Mouse (Mus musculus) heart, embryonic 13.5 days (tissue): ENCODE measurements around the gene Paox. TPM values are rescaled to one million over a fixed set of nuclear protein-coding genes. Genes with fewer than 3 reads are reported as not detected.

ENCODE experiments used
- ATAC-seq: fragments of 200-750 bp; cut with Nextera tagmentation; 2 replicates; pipeline ENCODE4 v1.8.0; 2017; ENCODE audit warnings: moderate TSS enrichment; ENCODE audit not compliant: insufficient number of reproducible peaks, low FRiP score, low TSS enrichment; ENCODE audit errors: extremely low read depth
- H3K27ac ChIP-seq: fragments of 300-500 bp; sonication (generic); replicated peaks from 2 replicates; pipeline ENCODE4 v1.5.1; 2015; ENCODE audit warnings: moderate library complexity, mild to moderate bottlenecking, inconsistent platforms
- H3K27me3 ChIP-seq: fragments of 300-500 bp; sonication (generic); replicated peaks from 2 replicates; pipeline ENCODE4 v1.6.1; 2015; ENCODE audit warnings: mild to moderate bottlenecking, inconsistent platforms
- H3K36me3 ChIP-seq: fragments of 300-500 bp; sonication (generic); 2 replicates; pipeline ENCODE4 v1.6.1; 2015; ENCODE audit warnings: mild to moderate bottlenecking, inconsistent platforms
- H3K4me1 ChIP-seq: fragments of 300-500 bp; sonication (generic); 2 replicates; pipeline ENCODE4 v1.6.1; 2015; ENCODE audit warnings: inconsistent platforms
- H3K4me2 ChIP-seq: fragments of 300-500 bp; sonication (generic); 2 replicates; pipeline ENCODE4 v1.6.1; 2015; ENCODE audit warnings: inconsistent platforms, mild to moderate bottlenecking, moderate library complexity
- H3K4me3 ChIP-seq: fragments of 300-500 bp; sonication (generic); 2 replicates; pipeline ENCODE4 v1.5.1; 2015; ENCODE audit warnings: moderate library complexity, mild to moderate bottlenecking, inconsistent platforms
- H3K9ac ChIP-seq: fragments of 300-500 bp; sonication (generic); 2 replicates; pipeline ENCODE4 v1.6.1; 2015; ENCODE audit warnings: inconsistent platforms, mild to moderate bottlenecking, moderate library complexity
- H3K9me3 ChIP-seq: fragments of 300-500 bp; sonication (generic); 2 replicates; pipeline ENCODE4 v1.6.1; 2016; ENCODE audit warnings: inconsistent platforms
- WGBS: fragments of 180-500 bp; shearing (Covaris S2); methylation state at CpG from one replicate; pipeline ENCODE4 v1.1.7; 2015; ENCODE audit warnings: mixed read lengths; 5-methylcytosine and 5-hydroxymethylcytosine counted together
- polyA plus RNA-seq: library from polyadenylated mRNA; unstranded; fragments of >200 nt; fragmentation: Nextera tagmentation; extraction: Ambion mirVana; gene quantifications from 2 replicates; pipeline ENCODE4 v1.2.1, GENCODE M21; 2015

Paox gene
- polyA plus RNA-seq: 10.9 and 14.4 TPM in 2 replicates

GRCm38 (mm10) chr7:140115583-140116328 lies at the start of gene Paox:
Gene Paox (plus strand): TSS chr7:140115799.
- H3K4me1 ChIP-seq: peaks cover 18% of the 10 kb centered on the region
- 2% methylated on average over 23 of the region's 23 CpGs for WGBS
- no peaks in the 10 kb centered on the region for H3K9me3 ChIP-seq
- H3K9ac ChIP-seq: peak within 1 kb of the TSS; percentile 92
- peak within 1 kb of the TSS; percentile 92 for H3K27ac ChIP-seq
- peak within 1 kb of the TSS; percentile 95 for H3K4me2 ChIP-seq
- no peak; the same call in 1 of the 2 replicates for ATAC-seq
- peak within 1 kb of the TSS; percentile 81 for H3K4me3 ChIP-seq
- H3K36me3 ChIP-seq: peaks cover 23% of the 10 kb centered on the region
- H3K27me3 ChIP-seq: no peaks in the 10 kb centered on the region

DNA sequence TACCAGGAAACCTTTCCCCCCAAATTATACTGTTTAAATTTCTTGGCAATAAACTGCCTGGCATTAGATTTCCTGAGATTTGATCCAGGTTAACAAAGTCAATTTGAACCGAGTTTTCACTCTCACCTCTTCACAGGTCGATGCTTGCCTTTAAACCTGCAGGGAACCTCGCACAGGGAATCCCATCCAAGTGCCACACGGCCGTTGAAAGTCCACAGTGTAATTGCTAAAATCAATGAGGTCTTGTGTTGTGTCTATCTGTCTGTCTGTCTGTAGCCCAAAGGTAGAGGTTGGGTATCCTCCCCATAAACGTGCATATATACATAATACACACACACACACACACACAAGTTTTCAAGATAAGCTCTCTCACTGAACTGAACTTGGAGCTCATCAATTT lies 48.2 kb upstream of the Paox start:
- no peak overlapping the region for H3K9ac ChIP-seq
- H3K4me3 ChIP-seq: no peak overlapping the region
- no peak overlapping the region for H3K27ac ChIP-seq
- H3K4me2 ChIP-seq: no peak overlapping the region
- no peaks in the 10 kb centered on the region for H3K9me3 ChIP-seq
- H3K36me3 ChIP-seq: no peaks in the 10 kb centered on the region
- ATAC-seq: no peak
- 51% methylated on average over 6 of the region's 6 CpGs for WGBS
- H3K4me1 ChIP-seq: peaks cover 7% of the 10 kb centered on the region; the same call in 1 of the 2 replicates
- H3K27me3 ChIP-seq: peaks cover 92% of the 10 kb centered on the region

DNA sequence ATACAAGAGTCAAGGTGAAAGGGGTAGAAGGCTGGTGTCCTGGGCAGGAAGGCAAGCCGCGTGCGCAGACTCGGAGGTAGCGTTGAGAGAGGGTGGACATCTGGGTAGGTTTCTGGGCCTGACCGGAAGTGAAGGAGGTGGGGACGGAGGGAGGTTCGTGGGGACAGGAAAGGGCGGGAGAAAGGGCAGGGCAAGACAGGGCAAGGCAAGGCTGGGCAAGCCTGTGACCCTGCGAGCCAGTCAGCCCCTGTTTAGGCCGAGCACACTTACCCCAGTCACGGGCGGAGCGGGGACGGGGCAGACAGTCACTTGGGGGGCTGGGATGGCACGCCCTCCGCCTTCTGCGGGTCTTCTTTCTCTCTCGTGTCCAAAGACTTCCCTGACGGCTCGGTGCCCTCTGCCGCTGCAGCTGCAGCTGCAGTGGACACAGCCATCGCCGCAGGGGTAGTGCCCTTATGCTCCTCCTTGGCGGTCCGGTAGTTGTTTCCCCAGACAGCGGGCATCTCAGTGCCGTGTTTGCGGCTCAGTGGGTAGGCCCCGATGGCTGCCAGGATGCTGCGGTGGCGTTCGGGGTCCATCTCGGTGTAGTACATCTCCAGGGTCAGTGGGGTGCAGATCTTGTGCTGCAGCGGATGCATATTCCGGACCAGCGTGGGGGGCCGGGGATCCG lies 45.4 kb upstream of the Paox start:
- no peak; the same call in 1 of the 2 replicates for ATAC-seq
- Histone ChIP-seq H3K27me3 (peaks cover 82% of the 10 kb centered on the region), H3K9ac (peak overlapping the region; percentile 74), H3K4me2 (peak overlapping the region; percentile 71), H3K27ac (no peak overlapping the region), H3K4me1 (peaks cover 7% of the 10 kb centered on the region; the same call in 1 of the 2 replicates), H3K36me3 (no peaks in the 10 kb centered on the region), H3K9me3 (no peaks in the 10 kb centered on the region), H3K4me3 (peak overlapping the region; percentile 49)
- 25% methylated on average over 39 of the region's 39 CpGs for WGBS

GRCm38 (mm10) chr7:140077698-140078097 lies 37.9 kb upstream of the Paox start:
- Histone ChIP-seq H3K36me3 (no peaks in the 10 kb centered on the region), H3K9ac (no peak overlapping the region), H3K27me3 (peaks cover 69% of the 10 kb centered on the region), H3K9me3 (no peaks in the 10 kb centered on the region), H3K4me1 (peaks cover 5% of the 10 kb centered on the region; the same call in 1 of the 2 replicates), H3K4me3 (no peak overlapping the region), H3K27ac (no peak overlapping the region), H3K4me2 (no peak overlapping the region)
- WGBS: 62% methylated on average over 6 of the region's 6 CpGs
- no peak for ATAC-seq

DNA sequence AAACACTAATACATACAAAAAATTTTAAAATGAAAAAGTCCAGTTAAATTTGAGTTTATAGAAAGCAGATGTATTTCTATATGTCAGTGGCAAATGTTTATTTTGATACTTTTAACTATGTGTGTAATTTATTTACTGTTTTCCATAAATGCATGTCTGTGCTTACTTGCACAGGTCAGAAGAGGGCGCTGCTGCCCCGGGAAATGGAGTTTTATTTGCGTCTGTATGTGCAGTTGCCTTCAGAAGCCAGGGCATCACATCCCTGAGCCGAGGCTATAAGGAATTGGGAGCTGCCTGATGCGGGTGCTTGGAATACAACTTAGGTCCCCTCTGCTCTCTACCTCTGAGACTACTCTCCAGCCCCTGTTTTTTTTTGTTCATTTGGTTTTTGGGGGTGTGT lies 36.9 kb upstream of the Paox start:
- Histone ChIP-seq H3K36me3 (no peaks in the 10 kb centered on the region), H3K9me3 (no peaks in the 10 kb centered on the region), H3K4me2 (no peak overlapping the region), H3K27me3 (peaks cover 74% of the 10 kb centered on the region), H3K4me3 (no peak overlapping the region), H3K4me1 (peaks cover 5% of the 10 kb centered on the region; the same call in 1 of the 2 replicates), H3K9ac (no peak overlapping the region), H3K27ac (no peak overlapping the region)
- no peak for ATAC-seq
- 7% methylated on average over 5 of the region's 5 CpGs for WGBS

DNA sequence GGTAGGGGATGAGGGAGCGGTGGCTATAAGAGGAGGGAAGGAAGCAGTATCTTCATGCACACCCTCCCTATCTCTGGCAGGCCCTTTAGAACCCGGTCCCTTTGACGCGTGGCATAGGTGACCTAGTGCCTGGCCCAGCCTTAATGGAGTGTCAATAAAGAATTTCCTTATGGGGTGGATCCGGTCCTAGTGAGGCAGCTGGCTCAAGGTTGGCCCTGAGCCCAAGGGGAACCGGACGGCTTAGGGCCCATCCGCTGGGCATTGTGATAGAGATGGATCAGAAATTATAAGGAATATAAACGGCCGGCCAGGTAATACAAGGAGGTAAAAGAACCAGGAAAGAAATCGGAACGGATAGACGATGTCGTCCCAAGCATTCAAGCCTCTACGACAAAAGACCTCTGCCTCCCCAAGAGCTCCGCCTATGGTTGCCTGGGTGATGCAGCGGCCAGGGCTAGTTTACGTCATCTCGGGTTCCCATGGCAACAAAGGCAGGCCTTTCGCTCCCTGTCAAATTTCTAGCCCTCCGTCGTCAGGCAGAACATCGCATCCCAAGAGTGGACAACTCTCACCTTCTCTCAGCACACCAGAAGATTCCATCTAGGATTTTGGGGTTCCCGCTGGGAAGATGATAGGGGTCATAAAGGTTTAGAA lies 35.0 kb upstream of the Paox start:
- Histone ChIP-seq H3K4me2 (peak overlapping the region; percentile 58), H3K4me1 (peaks cover 5% of the 10 kb centered on the region; the same call in 1 of the 2 replicates), H3K4me3 (peak overlapping the region; percentile 38), H3K27ac (no peak overlapping the region), H3K36me3 (no peaks in the 10 kb centered on the region), H3K9me3 (no peaks in the 10 kb centered on the region), H3K27me3 (peaks cover 75% of the 10 kb centered on the region), H3K9ac (no peak overlapping the region)
- no peak; the same call in 1 of the 2 replicates for ATAC-seq
- WGBS: 5% methylated on average over 24 of the region's 24 CpGs

DNA sequence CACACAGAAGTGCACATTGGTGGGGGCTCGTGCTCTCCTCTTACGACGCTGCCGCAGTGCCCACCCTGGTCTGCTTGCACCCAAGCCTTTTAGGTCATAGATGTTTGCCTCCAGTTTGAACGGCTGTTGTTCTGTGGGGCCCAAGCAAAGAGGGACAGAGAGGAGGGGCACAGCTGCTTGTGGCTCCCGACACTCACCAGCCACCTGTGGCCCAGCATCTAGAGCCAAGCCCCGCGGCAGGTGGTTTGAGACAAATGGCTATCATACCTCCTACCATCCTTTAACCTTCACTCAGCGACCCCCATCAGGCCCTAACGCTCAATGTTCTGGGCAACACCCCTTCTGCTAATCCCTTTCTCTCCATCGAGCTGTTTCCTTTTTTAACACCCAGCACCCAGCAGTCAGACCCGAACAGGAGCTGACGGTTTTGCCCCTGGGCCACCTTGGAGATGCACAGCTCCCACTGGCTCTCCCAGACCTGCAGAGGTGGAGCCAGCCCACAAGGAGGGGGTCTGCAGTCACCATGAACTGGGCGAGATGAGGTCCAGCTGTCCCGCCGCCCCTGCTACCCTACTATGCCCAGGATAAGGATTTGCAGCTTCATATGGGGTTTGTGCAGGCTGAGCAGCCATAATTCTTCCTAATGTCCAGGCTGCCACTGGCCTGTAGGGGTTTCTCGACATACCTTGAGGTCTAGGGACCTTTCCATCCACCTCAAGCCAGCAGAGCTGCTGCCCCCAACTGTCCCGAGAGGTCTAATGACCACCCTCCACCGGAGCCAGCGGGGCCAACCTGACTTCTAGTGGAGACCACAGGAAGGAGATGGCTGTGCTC lies 34.0 kb upstream of the Paox start:
- Histone ChIP-seq H3K36me3 (no peaks in the 10 kb centered on the region), H3K4me3 (no peak overlapping the region), H3K4me1 (peaks cover 5% of the 10 kb centered on the region; the same call in 1 of the 2 replicates), H3K4me2 (no peak overlapping the region), H3K27ac (no peak overlapping the region), H3K9me3 (no peaks in the 10 kb centered on the region), H3K27me3 (peaks cover 74% of the 10 kb centered on the region), H3K9ac (no peak overlapping the region)
- 22% methylated on average over 20 of the region's 20 CpGs for WGBS
- ATAC-seq: no peak

GRCm38 (mm10) chr7:140082242-140082678 lies 33.3 kb upstream of the Paox start, which contains the start of gene Caly:
Gene Caly (minus strand): TSS chr7:140082548.
- Histone ChIP-seq H3K36me3 (no peaks in the 10 kb centered on the region), H3K4me2 (no peak within 1 kb of the TSS), H3K4me1 (peaks cover 5% of the 10 kb centered on the region; the same call in 1 of the 2 replicates), H3K9ac (no peak within 1 kb of the TSS), H3K9me3 (no peaks in the 10 kb centered on the region), H3K4me3 (no peak within 1 kb of the TSS), H3K27ac (no peak within 1 kb of the TSS), H3K27me3 (peaks cover 71% of the 10 kb centered on the region)
- WGBS: 7% methylated on average over 18 of the region's 18 CpGs
- no peak for ATAC-seq

DNA sequence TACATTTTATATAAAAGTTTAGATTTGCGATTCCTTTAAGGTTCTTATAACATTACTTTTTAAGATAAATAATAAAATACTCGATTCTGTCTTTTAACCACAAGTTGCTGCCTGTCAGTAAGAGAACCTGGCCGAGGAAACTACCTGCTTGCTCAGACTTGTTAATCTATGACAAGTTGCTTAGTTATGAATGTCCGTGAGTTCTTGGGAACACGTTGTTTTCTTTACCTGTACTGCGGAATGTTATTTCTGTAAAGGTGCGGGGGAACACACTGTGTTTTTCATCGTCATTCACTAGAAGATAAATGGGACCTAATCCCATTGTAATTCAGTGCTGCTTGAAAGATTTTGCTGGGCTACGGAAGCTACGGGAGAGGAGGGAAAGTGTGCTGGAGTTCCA lies 25.0 kb upstream of the Paox start:
- Histone ChIP-seq H3K4me2 (no peak overlapping the region), H3K36me3 (no peaks in the 10 kb centered on the region), H3K9ac (no peak overlapping the region), H3K27me3 (peaks cover 3% of the 10 kb centered on the region; the same call in 1 of the 2 replicates), H3K9me3 (no peaks in the 10 kb centered on the region), H3K4me3 (no peak overlapping the region), H3K27ac (no peak overlapping the region), H3K4me1 (peaks cover 12% of the 10 kb centered on the region)
- ATAC-seq: no peak
- 78% methylated on average over 10 of the region's 10 CpGs for WGBS

DNA sequence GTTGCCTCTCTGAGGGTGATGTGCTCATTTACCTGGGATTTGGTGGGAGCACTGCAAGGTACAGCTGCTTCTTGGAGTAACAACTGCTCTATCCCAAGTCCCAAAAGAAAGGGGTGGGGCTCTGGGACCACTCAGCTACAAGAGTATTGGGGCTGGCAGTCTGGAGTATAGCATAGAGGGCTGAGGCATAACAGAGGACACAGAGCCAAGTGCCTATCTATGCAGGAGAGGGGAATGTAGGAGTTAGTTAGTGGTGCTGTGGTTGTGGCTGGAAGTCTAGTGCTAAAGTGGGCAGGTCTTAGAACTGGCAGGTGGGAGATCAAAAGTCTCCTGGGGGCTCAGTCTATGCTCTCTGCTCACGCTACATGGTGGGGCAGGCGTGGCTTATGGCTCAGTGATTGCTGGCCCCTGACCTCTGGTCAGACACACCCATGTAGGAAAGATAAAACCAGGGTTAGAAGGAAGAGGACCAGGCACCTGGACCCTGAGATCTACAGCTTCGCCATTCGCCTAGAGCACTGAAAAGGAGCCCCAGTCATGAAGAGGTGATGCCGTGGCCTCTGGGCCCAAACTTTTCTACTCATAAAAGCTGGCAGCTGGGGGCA lies 22.6 kb upstream of the Paox start, which contains the start of gene Prap1:
Gene Prap1 (plus strand): TSS at position 472 of the 605 bp plus-strand sequence.
- Histone ChIP-seq H3K27me3 (peaks cover 3% of the 10 kb centered on the region; the same call in 1 of the 2 replicates), H3K27ac (no peak within 1 kb of the TSS), H3K4me2 (no peak within 1 kb of the TSS), H3K9ac (no peak within 1 kb of the TSS), H3K9me3 (no peaks in the 10 kb centered on the region), H3K4me3 (no peak within 1 kb of the TSS), H3K4me1 (peaks cover 12% of the 10 kb centered on the region), H3K36me3 (peaks cover 10% of the 10 kb centered on the region)
- no peak for ATAC-seq
- 59% methylated on average over 5 of the region's 5 CpGs for WGBS
